Mouse (Mus musculus) v-Abl transformed pro-B cells (cell line): Measurements from ENCODE around the gene Cfap221.

Source experiments
- in situ Hi-C, 2 experiments: fragments of 400-800 bp; cut with MboI; formaldehyde crosslinking; loops; one replicate each; pipeline ENCODE4 v1.15.1; 2025; ENCODE audit not compliant: unreplicated experiment in 2 of 2

Cfap221 gene

DNA sequence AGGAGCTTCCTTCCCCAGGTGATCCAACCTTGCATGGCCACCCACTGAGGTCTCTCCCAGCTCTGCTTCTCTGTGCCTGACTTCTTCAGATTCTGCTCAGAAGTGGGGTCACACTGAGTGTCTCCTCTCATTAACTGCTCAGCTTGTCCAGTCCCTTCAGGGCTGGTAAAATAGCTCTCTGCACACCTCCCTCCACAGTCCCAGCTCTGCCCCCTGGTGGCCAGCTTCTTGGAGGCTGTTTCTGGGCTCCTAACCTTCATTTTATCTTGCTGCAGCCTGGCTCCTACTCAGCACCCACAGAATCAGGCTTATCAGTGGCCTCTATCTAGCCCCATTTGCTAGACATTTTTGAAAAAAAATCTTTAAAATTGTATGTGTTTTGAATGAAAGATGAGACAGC lies 16.1 kb upstream of the Cfap221 start:
- in situ Hi-C loops = loop anchor here in 1 of 2 experiments (10.0 to 25.0 kb wide), 2 partner anchors 198 to 926 kb away; no protein-coding TSS in a partner anchor

DNA sequence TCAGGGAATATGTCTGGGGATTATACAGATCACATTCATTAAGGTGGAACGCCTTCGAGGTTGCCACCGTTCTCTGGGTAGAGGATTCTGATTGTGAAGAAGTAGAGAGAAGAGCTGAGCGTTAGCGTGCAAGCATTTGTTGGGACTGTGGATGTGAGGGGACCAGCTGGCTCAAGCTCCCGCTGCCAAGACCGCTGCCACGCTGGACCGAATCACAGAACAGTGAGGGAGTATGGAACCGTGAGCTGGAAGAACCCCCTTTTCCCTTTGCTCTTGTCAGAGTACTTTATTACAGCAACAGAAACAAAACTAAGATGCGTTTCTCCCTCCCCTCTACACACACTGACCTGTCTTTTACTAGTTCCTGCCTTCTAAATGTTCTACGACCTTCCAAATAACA lies 15.6 kb upstream of the Cfap221 start:
- in situ Hi-C loops = loop anchor here in 1 of 2 experiments (10.0 to 25.0 kb wide), 2 partner anchors 198 to 925 kb away; no protein-coding TSS in a partner anchor

DNA sequence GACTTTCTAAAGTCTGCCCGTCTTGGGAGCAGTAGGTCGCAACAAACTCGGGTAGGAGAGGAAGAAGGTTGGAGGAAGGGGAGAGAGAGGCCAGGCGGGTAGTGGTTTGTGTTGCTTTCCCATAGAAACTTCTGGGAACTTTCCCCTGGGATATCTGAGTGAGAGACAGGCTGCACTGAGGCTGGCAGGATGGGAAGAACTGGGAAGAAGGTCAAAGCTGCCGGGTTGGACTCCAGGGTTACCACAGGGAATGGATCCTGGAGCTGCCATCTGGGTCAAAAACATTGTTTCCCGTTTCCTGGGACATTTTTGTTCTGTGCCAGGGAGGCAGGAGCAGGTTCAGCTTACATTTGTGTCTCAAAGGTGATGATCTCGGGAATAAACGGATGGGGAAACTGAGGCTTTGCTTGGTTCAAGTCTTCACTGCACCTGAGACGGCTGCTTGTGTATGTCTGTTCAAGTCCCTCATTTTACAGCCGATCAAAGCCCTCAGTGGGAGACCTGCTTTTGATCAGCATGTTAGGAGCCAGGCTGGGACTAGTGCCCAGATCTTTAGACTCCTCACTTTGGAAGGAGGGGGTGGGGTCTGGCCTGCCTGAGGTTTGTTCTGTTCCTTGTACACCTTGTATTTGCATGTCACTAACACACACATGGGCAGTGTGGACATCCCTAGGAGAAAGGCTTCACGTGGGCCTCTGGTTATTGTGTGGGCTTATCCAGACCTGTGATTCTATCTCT lies 11.0 kb upstream of the Cfap221 start:
- in situ Hi-C loops = loop anchor here in 1 of 2 experiments (25.0 kb wide), 1 partner anchor 921 kb away; no protein-coding TSS in a partner anchor

DNA sequence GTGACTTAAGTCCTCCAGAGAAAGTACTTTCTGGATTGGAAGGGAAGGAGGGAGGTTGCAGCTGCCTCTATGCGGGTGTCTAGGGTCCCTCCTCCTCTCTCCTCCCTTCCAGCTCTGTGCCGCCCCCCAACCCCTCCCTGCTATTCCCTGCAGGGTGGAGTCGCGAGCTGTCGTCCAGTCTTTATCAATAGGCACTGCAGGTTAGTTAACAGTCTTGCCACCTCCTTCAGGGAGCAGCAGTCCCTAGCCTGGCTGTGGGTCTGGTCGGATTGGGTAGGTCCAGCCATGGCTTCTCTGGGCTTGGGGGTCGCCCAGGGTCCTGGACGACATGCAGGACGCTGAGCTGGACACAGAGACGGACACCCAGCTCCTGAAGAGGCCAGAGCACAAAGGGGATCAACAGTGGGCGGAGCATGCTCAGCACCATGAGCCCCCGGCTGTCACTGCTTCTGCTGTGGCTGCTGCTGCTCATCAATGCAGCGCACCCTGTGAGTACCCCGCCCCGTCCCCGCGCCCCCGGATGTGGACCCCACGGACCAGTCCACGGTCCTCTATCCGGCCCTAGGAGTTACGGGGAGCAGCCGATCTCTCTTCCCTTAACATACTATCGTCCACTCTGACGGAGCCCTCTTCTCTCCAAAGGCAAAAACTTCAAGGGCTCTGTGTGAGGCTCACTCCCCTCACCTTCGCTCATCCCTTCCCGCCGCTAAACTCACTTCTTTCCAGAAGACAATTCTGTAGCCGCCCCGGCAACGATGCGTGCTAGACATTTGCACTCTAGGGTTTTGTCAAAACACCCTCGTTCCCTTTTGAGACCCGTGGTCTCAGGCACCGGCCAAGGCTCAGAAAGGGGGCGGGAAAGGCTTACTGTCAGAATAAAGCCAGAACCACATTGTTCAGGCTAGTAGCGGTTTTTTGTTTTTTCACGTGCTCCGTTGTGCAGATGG lies 10.1 kb upstream of the Cfap221 start, which contains the start of gene Sctr:
Gene Sctr (plus strand): TSS at position 51 of the 947 bp plus-strand sequence.
- in situ Hi-C loops = loop anchor here in 1 of 2 experiments (25.0 kb wide), 1 partner anchor 920 kb away; no protein-coding TSS in a partner anchor

DNA sequence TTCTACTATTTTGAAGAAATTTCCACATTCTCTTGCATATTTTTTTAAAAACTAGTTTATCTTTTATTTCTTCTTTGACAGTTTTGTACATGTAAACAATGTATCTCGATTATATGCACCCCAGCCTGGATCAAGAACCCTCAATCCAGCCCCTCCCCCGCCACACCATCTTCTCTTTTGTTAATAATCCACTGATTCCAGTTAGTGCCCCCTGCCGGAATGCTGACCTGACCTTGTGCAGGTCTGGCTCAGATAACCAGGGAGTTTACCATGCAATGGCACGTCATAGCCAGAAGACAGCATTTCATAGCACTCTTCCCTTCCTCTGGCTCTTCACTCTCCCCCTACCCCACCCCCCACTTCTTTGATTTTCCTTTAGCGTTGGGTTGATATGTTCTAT lies 610 bp upstream of the Cfap221 start:
- in situ Hi-C loops = no loop called here

DNA sequence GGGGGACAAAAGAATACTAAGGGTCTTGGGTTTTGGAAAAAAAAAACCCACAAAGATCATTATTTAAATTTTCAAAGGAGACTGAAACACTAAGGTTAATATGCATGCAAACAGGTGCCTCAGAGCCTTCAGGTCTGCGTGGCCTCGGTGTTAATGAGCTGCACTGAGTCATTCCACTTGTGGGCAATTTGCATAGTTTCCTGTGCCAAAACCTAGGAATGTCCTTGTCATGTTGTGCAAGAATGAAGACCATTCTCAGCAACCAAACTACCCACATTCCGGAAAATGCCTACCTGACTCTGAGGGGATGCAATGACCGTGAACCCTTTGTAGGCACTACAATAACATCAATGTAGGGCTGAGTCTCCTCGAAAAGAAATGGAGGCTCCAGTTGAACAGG lies 10.5 kb downstream of the Cfap221 start:
- in situ Hi-C loops = no loop called here

DNA sequence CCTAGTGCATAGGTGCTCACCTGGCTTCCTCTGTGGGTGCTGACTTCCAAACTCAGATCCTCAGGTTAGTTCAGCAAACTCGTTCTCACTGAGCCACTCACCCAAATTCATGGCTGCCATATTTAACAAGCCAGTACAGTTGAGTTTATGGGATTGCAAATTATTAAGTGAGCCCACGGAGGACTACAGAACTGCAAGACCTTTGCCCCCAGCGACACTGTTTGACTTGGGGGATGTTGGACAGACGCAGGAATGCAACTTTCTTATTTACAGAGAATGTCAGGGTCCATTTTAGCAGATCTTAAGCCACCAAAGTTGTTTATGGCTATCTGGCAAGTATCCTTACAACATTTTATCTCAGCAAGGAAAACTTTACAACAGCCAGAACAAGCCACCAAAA lies 21.9 kb downstream of the Cfap221 start:
- in situ Hi-C loops = no loop called here

DNA sequence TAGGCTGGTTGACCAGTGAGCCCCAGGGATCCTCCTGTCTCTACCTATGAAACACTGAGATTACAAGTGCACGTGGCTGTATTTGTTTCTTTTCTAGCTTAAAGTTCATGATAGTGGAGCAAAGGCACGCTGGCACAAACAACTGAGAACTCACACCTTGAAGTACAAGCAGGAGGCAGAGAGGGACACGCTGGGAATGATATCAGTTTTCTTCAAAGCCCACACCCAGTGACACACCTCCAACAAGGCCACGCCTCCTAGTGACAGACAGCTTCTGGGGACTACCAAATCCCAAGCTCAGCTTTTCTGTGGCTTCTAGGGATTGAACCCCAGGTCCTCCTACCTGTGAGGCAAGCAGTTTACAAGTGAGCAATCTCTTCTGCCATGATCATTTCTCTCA lies 23.9 kb downstream of the Cfap221 start:
- in situ Hi-C loops = no loop called here

DNA sequence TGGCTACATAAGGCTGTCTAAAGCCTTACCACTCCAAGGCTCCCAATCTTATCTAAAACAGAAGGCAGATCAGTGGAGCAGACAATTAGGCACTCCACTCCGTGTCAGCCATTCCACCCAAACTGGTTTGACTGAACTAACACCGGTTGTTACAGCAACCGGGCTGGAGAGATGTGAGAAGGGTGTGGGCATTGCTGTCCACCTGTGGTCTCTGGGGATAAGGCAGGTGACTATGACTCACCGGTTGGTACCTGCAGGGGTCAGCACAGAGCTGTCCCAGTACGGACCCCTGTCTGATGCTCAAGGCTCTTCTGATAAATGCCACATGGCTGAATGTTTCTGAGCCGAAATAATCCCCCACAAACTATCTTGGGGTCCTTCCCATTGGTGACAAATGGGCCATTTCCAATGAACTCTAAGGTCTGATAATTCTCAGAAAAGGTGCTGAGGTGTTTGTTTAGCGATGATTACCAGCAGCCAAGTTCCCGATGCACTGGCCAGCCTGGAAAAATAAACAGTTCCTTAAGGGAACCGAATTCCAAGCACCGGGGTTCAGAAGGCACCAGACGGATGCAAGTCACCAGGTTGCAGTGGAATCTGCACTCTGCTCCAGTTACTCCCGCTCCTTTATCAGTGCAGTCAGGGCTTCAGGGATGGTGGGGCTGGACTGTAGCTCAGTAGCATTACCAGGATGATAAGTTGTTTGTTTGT lies 31.1 kb downstream of the Cfap221 start:
- in situ Hi-C loops = no loop called here

DNA sequence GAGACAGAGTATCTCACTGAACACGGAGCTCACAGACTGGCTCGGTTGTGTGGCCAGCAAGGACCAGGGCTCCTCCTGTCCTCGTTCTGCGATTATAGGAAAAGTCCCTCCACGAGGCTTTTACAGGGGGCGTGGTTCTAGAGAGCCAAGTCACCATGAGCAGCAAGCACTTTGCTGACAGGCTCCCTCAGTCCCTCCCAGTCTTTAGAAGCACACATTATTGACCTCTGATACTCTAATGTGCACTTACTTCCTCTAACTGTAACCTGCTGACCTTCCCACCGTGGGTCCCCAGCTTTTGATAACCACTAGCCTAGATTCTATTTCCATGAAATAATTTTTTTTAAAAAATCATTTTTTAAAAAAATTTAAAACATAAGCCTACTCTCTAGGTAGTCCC lies 37.1 kb downstream of the Cfap221 start:
- in situ Hi-C loops = no loop called here

DNA sequence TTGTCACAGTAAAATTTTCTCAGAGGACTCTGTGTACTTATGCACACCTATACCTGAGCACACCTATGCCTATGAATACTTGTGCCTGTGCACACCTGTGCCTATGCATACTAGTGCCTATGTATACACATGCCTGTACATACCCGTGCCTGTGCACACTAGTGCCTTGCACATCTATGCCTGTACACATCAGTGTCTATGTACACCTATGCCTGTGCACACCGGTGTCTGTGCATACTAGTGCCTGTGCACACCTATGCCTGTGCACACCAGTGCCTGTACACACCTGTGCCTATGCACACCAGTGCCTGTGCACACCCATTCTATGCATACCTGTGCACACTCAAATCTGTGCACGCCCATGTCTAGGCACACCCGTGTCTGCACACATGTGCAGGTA lies 37.6 kb downstream of the Cfap221 start:
- in situ Hi-C loops = no loop called here

DNA sequence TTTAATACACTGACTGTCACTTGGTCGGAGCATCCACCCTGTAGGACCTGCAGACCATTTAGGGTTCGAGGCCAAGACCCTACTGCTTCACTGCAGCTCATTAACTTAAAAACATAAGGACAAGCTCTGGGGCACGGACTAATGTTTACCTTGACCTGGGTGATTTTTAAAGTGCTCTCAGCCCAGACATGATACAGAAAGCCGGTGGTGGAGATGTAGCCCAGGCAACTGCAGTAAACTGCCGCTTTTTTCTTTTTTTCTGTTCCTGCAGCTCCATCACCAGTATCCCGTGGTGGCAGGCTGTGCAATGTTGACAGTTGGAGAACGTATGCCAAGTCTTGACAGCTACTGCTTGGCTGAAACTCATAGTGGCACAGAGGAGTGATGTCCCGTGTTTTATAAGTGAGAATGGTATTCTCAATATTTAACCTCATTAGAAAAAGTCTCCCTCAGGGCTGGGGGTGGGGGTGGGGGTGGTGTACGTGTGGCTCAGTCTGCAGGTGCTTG lies 39.3 kb downstream of the Cfap221 start:
- in situ Hi-C loops = no loop called here

DNA sequence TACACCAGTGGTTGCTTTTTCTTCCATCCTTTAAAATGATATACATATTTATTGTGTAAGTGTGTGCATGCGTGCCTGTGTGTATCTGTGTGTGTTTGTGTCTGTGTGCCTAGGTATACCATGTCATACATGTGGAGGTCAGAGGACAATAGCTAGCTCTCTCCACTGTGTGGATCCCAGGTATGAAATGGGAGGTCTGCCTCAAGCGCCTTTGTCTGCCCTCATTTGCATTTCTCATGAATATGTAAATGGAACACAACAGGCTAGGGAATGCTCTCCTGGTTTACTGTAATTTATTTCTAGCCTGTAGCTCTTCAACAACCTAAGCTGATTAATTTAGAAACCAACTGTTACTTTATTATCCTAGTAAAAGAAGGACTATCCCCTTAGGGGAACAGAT lies 42.4 kb downstream of the Cfap221 start:
- in situ Hi-C loops = no loop called here

DNA sequence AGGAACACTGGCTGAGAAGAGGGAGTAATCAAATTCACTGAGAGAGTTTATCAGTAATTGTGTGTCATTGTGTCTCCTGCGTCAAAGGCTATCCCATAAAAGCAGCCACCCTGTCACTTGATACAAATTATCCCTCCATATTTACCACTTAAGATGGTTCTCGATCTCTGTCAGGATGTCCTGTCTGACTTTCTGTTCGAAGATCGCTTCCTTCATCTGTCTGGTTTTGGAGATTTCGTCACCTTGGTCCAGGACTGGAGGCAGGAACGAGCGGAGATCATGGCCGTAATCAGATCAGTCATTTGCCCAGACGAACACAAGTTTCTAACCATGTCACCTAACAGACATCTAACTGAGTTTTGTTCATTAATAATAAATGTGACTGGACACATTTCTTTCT lies 43.6 kb downstream of the Cfap221 start:
- in situ Hi-C loops = no loop called here

DNA sequence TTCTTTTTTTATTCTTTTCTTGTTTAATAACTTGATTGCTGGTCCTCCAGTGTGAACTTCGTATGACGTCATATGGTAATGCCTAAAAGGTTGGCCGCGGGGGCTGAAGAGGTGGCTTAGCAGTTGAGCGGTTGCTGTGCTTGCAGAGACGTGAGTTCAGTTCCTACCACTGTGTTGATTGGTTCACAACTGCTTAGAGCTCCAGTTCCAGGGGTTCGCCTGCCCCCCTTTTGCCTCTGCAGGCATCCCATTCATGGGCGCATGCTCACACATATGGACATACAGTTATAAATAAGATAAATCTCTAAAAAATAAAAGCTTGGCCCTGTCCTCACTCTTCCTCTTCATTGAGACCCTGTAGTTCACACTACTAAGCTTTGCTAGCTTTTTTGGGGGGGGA lies 46.9 kb downstream of the Cfap221 start:
- in situ Hi-C loops = no loop called here

DNA sequence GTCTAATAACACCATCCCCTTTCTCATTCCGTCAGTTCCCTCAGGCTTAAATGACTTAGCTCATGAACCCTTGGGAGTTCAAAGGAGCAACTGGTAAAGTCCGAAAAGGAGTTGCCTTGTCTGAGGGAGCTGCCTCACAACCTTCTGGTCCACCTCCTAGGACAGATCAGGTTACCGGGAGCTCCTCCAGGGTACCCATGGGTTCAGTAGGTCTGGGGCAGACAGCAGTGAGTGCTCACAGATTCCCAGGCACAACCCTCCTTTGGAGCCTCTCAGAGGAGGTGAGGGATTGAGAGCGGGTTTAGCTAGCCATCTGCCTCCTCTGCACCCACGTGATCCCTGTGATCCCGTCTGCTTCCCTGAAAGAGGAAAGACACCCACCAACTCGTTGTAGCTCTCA lies 60.2 kb downstream of the Cfap221 start:
- in situ Hi-C loops = loop anchor here (25.0 kb wide), 1 partner anchor 850 kb away; no protein-coding TSS in a partner anchor

DNA sequence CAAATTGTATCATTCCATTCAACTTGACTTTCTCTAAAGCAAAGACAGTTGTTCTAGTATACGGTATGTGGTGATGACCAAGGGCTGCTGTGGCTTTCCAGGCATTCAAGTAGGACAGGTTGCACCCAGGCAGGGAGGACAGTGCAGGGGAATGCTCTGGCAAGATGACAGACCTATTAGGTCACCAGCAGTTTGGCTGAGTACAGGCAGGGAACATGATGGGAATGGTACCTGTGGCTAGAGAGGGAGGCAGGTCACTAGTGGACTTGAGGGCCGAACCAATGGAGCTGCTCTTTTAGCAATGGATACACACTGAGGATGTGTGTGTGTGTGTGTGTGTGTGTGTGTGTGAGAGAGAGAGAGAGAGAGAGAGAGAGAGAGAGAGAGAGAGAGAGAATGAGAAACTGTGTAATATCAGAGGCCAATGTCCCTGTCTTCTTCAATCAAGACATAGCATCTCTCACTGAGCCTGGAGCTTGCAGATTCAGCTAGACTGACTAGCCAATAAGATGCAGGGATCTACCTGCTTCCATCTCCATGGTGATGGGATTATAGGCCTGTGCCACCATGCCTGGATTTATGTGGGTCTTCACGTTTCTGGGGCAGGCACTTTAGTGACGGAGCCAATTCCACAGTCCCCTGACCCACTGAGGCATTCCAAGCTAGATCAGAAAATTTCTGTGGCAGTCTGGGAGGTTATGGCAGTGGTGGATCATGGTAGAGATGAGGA lies 65.4 kb downstream of the Cfap221 start:
- in situ Hi-C loops = loop anchor here (25.0 kb wide), 1 partner anchor 844 kb away; no protein-coding TSS in a partner anchor

DNA sequence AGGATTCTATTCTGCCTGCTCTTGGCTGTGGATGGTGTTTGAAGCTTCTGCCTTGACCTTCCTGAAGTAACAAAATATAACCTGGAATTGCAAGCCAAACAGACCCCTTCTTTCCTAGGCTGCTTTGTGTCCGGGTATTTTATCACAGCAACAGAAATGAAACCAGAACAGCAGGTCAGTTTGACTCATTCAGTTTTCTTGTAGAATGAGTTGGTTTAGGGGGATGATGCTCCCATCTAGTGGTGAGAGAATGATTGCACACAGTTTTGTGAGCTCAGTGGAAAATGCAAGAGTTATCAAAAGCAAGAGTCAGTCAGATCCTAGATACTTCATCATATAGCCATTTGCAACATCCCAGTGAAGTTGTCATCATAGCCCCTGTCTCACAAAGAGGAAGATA lies 67.3 kb downstream of the Cfap221 start:
- in situ Hi-C loops = loop anchor here (25.0 kb wide), 1 partner anchor 842 kb away; no protein-coding TSS in a partner anchor

DNA sequence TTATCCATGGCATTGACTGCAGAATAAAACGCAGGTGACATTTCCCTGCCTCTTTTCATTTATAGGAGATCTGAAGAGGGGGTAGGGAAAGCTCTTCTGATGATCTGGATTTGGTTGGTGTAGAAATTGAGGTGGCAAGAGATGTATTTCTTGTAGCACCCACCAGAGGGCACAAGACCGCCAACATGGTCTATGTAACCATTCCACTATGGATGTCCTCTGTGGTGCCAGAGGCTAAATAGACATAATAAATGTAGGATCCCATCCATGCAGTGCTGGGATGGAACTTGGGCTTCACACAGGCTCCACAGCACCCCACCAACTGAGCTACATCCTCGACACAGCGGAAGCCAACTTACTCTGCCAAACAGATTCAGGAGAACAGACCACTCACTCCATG lies 77.7 kb downstream of the Cfap221 start:
- in situ Hi-C loops = loop anchor here in 1 of 2 experiments (10.0 kb wide), 1 partner anchor 384 kb away; no protein-coding TSS in a partner anchor
